Mouse (Mus musculus) gastrocnemius, postnatal 36 days (tissue): Measurements from ENCODE around the gene Als2. TPM values are rescaled to one million over a fixed set of nuclear protein-coding genes. Genes with fewer than 3 reads are reported as not detected.
A peak's percentile ranks its signal among the peaks of the same experiment; 100 is the strongest.

Experiments used
- DNase-seq, 2 experiments: peaks; one replicate each; pipeline ENCODE4 v3.0.0; 2022
- intact Hi-C: fragments of 180-260 bp; cut with DNase I; formaldehyde crosslinking; loops from one replicate; pipeline ENCODE4 v1.15.1; 2025
- long read RNA-seq, 2 experiments: library from polyadenylated mRNA; stranded (forward); transcript quantifications; one replicate each; pipeline ENCODE4 v2.0.0; 2021
- total RNA-seq, 2 experiments: library from RNA; stranded (reverse); gene quantifications; 2 replicates each; pipeline ENCODE4 v1.2.3; 2021

Gene Als2
- total RNA-seq: 10 to 100 TPM; 13.6 to 16.1 TPM
- long read RNA-seq, experiment 1, partial matches to known transcripts: 2 of 47 reads
- long read RNA-seq, experiment 1, other reads (novel, unspliced or antisense): 45 of 47 reads
- long read RNA-seq, experiment 2, full-length matches to known transcripts: 6 of 49 reads
- long read RNA-seq, experiment 2, partial matches to known transcripts: 2 of 49 reads
- long read RNA-seq, experiment 2, other reads (novel, unspliced or antisense): 41 of 49 reads

DNA sequence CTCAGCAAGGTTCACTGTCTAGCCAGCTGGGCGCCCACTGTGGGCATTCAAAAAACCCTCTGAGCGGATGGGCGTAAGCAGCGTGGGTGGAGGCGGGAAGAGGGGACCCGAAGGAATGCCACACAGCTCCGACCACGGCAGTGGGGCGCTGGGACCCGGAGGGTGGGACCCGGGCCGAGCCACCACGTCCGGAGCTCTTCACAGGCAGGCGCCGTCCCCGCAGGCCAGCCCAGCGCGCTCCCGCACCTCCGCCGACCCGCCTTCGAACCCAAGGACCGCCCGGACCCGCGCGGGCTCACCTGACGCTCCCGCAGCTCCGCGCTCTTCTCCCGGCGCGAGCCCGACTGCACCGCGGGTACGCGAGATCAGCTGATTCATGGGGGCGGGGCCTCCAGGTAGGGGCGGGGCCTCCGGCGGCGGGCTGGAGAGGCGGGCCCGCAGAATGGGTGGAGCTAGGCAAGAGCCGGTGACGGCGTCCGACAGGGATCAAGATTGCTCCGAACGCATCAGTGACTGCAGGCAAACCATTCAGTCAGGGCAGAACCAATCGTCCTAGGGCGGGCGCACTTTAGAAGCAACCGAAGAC lies at the start of gene Als2:
Als2 (minus strand) TSS at position 376 of the 586 bp plus-strand sequence.
- DNase-seq: peak; percentile 99
- intact Hi-C loops: loop anchor here (5.0 to 10.0 kb wide), 4 partner anchors 90 to 465 kb away; no protein-coding TSS in a partner anchor

DNA sequence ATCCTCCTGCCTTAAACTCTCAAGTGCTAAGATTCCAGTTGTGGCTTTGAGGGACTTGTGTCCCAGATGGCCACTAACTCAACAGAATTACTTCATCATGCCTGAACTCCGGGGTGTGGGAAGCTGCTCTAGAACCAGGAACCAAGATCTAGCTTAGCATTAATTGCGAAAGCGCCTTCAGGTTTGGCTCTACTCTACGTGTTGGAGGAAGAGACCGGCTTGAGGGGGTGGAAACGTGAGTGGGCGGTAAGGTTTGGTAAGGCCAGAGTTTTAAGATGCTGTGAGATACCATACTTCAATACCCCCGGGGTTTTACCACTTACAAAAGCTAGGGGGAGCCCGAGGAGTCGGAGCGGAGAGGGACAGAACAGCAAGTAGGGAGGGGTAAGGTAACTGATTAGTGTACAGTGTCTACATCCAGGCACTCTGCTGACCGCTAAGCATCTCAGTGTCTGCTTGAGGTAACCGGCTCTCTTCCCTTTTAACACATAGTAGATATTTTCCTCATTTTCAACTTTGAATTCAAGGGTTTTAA lies 49.4 kb upstream of the Als2 start:
- no peak for DNase-seq
- intact Hi-C loops: no loop called here

DNA sequence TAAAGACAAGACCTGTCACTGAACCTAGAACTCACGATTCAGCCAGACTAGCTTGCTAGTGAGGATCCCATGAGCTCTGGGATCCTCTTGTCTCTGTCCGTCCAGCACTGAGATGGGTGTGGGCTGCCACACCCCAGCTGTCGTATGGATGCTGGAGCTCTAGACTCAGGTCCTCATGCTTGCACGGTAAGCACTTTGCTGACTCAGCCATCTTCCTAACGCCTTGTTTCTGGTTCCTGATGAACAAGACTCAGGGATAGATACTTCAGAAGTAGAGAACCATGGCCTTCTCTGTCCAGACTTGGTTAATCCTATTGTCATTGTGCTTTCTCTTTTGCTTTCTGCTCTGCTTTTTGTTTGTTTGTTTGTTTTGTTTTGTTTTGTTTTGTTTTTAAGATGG lies 48.8 kb upstream of the Als2 start:
- intact Hi-C loops: no loop called here
- no peak for DNase-seq

DNA sequence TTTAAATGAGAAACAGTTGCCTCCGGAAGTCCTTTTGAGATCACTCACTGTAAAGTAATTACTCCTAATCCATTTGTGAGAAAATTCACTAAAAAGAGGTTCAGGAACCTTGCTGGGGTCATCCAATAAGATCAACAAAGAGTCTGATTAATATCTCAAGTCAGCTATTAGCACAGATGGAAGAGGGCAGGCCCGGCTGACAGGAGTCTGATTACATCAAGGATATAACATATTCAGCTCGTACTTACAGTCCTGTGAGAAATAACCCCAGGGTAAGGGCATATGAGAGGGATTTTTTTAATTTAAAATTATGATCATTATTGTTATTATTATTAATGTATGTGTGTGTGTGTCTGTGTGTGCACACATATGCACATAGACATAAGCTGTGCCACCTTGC lies 35.2 kb upstream of the Als2 start:
- intact Hi-C loops: no loop called here
- DNase-seq: no peak

DNA sequence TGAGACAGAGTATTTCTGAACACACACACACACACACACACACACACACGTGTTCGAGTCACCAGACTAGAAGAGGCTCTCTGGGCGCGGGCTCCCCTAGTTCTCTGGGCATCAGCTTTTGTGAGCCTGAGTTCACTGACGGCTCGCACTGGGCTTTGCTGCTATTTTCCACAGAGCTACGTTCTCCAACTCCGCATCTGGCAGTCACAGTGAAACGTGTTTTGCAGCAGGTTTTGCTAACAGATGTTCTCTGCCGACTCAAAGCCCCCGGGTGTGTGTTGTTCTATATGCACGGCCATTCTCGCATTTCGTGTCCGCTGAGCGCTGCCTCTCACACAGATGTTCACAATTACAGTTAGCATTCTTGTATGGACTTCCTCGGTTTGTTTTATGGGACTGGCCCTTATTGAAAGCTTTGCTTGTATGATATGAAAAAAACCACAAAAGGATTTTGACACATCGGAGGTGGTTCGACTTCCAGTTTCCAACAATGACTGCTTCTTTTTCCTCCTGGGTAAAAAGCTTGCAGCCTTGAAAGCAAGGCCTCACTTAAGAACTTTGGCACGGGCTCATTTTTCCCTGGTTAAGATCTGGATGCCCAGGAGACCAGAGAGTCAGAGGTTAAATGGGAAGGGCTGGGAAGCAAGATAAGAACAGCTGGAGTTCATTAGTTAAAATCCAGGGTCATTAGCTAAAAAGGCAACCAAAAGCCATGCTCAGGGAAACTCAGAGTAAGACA lies 33.1 kb upstream of the Als2 start:
- intact Hi-C loops: no loop called here
- DNase-seq: peak in 1 of 2 experiments; percentile 19

DNA sequence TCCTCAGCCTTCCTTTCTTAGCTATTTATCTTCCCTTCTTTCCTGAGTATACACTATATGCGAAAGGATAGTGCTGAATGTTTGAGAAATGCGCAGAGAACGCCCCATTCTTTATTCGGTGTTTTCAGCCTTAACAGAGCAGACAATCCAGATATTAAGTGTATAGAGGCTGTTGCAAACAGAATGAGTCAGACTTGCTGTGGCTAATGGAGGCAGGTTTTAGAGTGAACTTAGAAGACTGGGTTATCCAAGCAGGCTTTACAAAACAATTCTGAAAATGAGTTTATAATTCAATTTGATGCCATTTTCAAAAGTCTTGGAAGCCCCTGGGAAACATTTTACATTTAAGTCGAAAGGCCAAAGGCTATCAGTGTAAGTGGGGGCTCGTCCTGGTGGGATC lies 32.4 kb upstream of the Als2 start:
- DNase-seq: no peak
- intact Hi-C loops: no loop called here

DNA sequence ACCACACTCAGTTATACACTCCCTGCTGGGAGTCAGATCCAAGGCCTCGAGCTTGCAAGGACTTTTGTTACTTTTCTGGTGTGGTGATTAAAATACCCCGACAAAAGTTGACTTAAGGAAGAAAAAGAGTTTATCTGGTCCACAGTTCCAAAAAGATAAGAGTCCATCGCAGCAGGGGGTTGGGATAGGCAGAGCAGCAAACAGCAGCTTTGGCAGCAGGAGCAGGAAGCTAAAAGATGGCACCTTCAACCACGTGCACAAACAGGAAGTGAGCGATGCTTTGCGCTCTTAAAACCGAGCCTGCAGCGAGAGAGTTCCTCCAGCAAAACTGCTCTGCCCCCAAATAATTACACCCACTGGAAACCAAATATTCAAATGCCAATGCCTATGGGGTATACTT lies 31.9 kb upstream of the Als2 start:
- no peak for DNase-seq
- intact Hi-C loops: no loop called here

DNA sequence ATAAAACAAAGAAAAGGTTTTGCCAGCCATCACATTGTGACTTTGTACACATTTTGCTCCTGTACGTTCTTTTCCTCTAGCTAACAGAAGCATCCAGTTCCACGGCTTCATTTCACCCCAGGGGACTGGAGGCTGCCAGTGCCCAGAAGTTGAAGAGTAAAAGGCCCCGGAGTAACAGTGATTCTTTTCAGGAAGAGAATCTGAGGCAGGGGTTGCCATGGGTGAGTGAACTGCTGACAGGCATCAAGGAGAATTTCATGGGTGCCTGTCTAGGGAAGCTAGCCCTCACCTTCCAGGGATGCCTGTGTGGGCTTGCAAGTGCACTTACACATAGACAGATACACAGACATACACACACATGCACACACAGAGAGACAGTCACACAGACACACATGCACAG lies 20.7 kb upstream of the Als2 start:
- no peak for DNase-seq
- intact Hi-C loops: no loop called here

DNA sequence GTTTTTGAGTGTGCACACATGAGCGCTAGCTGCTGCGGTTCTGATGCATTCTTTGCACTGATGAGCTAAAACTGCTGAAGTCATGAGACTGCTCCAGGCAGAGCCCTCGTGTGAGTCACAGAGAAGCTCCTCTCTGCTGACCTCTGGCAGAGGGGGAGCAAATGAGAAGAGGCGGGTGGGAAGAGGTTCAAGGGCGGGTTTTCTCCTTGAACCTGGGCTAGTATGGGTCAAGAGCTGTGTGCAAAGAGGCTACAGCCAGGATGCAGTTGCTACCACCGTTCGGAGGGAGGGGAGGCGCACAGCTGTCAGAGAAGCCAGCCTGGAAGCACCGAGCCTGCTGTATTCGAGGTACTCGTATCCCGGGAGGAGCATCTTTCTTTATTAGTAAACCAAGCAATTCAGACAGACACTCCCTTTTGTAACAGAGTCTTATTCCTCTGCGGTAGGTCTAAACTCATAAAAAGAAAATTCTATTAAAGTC lies 19.8 kb upstream of the Als2 start, which contains the start of gene Cdk15:
Cdk15 (plus strand) TSS at position 156 of the 481 bp plus-strand sequence.
- intact Hi-C loops: no loop called here
- DNase-seq: peak in 1 of 2 experiments; percentile 16

DNA sequence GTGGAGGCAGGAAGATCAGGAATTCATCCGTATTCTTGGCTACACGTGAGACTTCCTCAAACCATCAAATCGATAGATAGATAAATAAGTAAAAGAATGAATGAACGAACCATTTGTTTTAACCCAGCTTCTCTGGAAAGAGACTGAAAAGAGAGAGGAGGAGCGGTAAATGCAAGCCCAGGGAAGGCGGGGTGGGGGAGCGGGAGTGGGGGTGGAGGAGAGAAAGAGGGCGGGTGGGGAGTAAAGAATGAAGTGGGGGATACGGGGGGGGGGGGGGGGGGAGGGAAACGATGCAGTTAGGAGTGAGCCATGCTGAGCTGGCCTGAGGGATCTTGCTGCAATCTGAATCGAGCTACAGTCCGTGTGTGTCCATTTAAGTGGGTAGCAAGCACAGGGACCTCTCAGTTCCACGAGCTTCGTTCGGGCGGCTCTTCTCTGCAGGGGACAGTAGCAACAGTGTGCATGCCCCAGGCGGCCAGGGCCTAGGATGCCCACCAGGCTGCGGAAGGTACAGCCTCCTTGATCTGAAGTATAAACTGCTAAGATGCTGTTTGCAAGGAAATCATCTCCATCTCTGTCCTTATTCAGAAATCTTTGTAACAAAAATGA lies 16.4 kb upstream of the Als2 start:
- intact Hi-C loops: no loop called here
- no peak for DNase-seq

DNA sequence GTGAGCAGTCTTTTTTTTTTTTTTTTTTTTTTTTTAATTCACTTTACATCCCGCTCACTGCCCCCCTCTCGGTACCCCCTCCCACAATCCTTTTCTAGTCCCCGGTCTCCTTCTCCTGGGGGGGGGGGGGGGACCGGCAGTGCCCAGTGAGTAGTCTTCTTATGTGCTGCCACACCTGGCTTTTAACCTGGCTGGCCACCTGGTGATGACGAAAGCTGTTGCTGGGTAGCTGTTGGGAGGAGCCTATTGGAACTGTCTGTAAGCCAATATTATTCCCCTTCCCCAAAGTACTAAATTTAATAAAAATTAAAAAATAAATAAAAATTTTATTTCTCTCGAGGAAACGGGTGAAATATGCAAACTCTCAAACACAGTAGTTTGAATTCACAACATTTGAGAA lies 15.7 kb upstream of the Als2 start:
- no peak for DNase-seq
- intact Hi-C loops: no loop called here

DNA sequence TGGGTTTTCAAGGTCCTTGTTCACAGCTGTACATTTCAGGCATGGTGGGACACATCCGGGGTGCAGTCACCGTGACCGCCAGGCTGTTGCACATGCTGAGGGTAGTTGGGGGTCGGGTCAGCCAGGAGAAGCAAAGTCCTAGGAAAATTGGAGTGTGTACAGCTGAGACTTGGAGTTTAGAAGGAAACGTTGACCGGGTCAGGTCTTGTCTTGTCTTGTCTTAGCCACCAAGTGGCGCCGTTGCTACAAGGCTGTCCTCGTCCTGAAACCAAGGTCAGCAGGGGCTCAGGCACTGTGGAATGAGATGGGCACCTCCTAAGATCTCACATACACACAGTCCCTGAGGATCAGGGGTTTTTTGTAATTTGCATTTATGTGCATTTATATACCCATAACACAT lies 10.6 kb upstream of the Als2 start:
- intact Hi-C loops: loop anchor here (2.0 kb wide), 1 partner anchor 375 kb away; no protein-coding TSS in a partner anchor
- peak; percentile 32 to 36 for DNase-seq

DNA sequence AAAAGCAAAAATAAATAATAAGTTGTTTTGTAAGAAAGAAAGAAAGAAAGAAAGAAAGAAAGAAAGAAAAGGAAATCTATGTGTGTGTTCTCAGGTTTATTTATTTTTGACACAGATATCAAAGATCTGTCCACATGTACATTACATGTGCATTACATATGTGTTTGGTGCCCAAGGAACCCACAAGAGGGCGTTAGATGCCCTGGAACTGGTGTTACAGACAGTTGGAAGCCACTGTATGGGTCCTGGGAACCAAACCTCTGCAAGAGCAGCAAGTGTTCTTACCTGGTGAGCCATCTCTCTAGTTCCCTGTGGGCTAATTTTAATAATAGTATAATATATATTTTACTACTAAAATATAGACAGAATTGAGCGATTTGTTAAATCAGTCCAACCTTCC lies 6.7 kb upstream of the Als2 start:
- no peak for DNase-seq
- intact Hi-C loops: no loop called here

DNA sequence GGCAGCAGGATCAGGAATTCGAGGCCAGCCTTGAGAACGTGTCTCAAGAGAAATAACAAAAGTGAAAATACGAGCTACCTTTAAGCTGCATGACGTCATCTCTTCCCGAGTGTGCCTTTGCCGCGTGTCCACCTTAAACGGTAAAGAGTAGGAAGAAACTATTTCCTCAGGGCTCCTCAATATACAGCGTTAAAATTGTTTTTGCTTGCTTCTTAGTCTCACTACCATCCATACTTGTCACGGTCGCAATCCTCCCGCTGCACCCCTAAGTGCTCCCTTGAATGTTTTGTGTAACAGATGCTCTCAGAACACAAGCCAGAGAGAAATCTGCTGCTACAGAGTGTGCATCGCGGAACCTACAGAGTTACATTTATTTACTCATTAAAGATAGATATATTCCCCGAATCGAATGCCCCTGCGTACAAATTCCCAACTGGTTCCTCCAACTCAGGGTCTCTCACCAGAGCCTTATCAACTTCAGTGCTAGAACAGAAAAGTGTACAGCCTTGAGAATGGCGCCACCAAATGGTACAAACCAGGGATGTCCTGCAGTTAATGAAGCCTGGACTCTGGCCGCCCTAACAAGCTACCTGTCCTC lies 682 bp upstream of the Als2 start:
- intact Hi-C loops: loop anchor here (5.0 to 10.0 kb wide), 4 partner anchors 90 to 465 kb away; no protein-coding TSS in a partner anchor
- DNase-seq: peak; percentile 32 to 49

DNA sequence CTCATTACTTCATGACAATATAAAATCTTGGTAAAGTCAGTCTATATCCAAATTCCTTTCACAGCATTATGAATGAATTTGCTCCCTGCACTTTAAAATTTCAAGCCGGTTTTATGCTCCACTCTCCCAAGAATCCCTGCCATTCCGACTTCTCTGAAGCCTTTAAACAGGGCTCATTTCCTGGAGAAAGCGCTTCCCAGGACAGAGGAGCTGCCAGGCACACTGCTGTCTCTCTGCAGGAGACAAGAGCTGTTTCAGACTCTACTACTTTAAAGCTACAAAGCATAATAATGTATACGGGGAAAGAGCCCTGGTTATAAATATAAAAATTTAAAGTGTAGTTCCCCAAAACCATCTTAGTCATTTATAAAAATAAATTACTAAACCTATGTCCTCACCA lies 7.8 kb downstream of the Als2 start:
- DNase-seq: no peak
- intact Hi-C loops: no loop called here

DNA sequence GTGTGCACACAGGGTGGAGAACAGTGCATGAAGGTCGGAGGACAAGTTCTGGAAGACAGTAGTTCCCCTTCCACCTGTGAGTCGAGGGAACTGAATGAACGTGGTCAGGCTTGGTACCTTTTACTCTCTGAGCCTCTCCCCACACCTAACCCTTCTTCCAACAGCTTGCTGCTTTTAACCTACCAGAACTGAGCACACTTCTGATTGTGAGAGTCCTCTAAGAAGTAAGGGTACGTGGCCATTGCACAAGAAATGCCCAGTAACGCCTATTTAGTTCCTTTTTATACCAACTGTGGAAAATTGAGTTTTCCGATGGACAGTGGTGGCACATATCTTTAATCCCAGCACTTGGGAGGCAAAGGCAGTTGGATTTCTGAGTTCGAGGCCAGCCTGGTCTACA lies 8.5 kb downstream of the Als2 start:
- intact Hi-C loops: no loop called here
- DNase-seq: no peak

DNA sequence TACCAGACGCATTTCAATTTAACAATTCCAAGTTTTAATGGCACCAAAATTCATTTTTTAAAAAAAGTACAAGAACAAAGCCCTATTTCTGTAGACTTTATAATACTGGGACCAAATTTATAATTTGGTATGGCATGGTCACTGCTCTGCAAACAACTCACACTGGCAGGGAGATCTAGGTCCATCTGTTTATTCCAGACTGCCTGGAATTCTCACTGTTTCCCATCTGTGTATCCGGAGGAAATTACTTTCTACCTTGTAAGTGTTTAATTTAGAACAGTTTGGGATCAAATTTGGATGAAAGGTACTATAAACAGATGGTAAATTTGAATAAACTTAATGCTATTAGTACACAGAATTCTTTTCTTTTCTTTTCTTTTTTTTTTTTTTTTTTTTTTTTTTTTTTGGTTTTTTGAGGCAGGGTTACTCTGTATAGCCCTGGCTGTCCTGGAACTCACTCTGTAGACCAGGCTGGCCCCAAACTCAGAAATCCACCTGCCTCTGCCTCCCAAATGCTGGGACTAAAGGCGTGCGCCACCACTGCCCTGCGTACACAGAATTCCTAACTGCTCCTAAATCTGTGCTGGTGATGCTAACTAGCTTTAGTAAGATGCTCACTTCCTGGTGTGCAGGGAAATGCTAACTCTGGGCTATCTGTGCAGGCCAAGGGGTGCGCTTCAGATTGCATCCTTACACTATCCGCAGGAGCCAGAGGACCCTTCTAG lies 14.8 kb downstream of the Als2 start:
- no peak for DNase-seq
- intact Hi-C loops: no loop called here

DNA sequence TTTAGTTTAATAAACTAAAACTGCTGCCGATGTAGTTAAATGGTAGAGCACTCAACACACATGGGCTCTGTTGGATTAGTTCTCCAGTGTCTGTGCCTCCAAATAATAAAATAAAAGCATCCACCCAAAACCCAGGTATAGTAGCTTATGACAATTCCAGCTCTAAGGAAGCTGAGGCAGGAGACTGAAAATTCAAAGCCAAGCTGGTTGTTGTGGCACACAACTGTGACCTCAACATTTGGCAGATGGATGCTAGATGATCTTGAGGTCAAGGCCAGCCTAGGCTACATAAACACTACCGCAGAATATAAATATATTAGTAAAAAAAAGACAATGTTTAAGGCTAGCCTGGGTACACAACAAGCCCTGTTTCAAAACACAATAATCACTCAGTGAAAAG lies 15.4 kb downstream of the Als2 start:
- intact Hi-C loops: no loop called here
- no peak for DNase-seq

DNA sequence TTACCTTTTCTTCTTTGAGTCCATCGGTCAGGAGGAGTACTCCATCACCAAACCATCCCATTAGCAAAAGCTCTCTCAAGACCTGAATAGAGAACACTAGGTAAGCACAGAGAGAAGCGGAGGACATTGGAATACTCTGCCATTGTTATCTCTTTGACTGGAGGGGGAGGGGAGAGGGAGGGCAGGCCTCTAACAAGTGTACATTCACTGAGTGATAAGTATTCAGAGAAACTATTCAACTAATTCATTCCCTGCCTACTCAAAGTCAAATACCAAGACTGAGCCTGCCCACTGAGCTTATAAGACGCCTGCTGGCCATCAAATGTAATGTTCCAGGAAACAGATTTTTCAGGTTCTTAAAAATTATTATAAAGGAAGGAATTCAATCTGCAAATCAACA lies 16.7 kb downstream of the Als2 start:
- intact Hi-C loops: no loop called here
- no peak for DNase-seq

DNA sequence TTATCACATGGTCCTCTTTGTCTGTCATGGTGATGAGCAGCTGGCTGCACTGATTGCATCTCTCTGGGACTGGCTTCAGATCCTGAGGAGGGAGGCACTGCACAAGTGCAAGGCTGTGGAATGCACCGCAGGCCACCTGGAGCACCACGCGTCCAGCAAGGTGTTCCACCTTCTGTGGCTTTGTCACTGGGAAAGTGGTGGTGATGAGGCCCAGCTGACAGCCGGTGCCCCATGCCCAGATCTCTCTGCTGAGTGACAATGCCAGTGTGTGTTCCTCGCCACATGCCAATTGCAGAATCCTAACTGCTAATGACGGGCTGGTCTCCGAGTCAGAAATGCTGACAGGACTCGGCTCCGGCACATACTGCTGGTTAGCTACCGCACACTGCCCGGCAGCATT lies 21.6 kb downstream of the Als2 start:
- no peak for DNase-seq
- intact Hi-C loops: no loop called here
